Mouse (Mus musculus): Measurements from ENCODE around the gene Zfp618.

Gene Zfp618

GRCm38 (mm10) chr4:62999321-62999720 is 33.9 kb downstream of the Zfp618 start:
- no peak for DNase-seq

GRCm38 (mm10) chr4:62999916-63000315 is 34.5 kb downstream of the Zfp618 start:
- DNase-seq = no peak

- DNase-seq = no peak
Measured at GRCm38 (mm10) chr4:63000316-63001055, 35.1 kb downstream of the Zfp618 start.

- DNase-seq = no peak
Measured at GRCm38 (mm10) chr4:63002386-63002785, 37.0 kb downstream of the Zfp618 start.

- DNase-seq = no peak
Measured at GRCm38 (mm10) chr4:63004519-63004918, 39.1 kb downstream of the Zfp618 start.

GRCm38 (mm10) chr4:63005446-63006185 is 40.2 kb downstream of the Zfp618 start:
- no peak for DNase-seq

- peak; percentile 19 for DNase-seq
Measured at GRCm38 (mm10) chr4:63006198-63007155, 41.1 kb downstream of the Zfp618 start.

GRCm38 (mm10) chr4:63008206-63008605 is 42.8 kb downstream of the Zfp618 start:
- no peak for DNase-seq

GRCm38 (mm10) chr4:63008822-63009221 is 43.4 kb downstream of the Zfp618 start:
- no peak for DNase-seq

GRCm38 (mm10) chr4:63009821-63010220 is 44.4 kb downstream of the Zfp618 start:
- no peak for DNase-seq

GRCm38 (mm10) chr4:63010226-63010625 is 44.9 kb downstream of the Zfp618 start:
- DNase-seq = peak; percentile 27

- DNase-seq = no peak
Measured at GRCm38 (mm10) chr4:63018616-63019015, 53.2 kb downstream of the Zfp618 start.

GRCm38 (mm10) chr4:63019428-63019858 is 54.1 kb downstream of the Zfp618 start:
- no peak for DNase-seq

GRCm38 (mm10) chr4:63021034-63021700 is 55.8 kb downstream of the Zfp618 start:
- DNase-seq = no peak

- DNase-seq = no peak
Measured at GRCm38 (mm10) chr4:63023465-63023864, 58.1 kb downstream of the Zfp618 start.

- no peak for DNase-seq
Measured at GRCm38 (mm10) chr4:63024098-63024497, 58.7 kb downstream of the Zfp618 start.

- DNase-seq = no peak
Measured at GRCm38 (mm10) chr4:63024734-63025256, 59.4 kb downstream of the Zfp618 start.

GRCm38 (mm10) chr4:63025306-63025705 is 59.9 kb downstream of the Zfp618 start:
- no peak for DNase-seq

- DNase-seq = no peak
Measured at GRCm38 (mm10) chr4:63026286-63026685, 60.9 kb downstream of the Zfp618 start.

- DNase-seq = no peak
Measured at GRCm38 (mm10) chr4:63027451-63027850, 62.1 kb downstream of the Zfp618 start.

- DNase-seq = no peak
Measured at GRCm38 (mm10) chr4:63030157-63030556, 64.8 kb downstream of the Zfp618 start.

- DNase-seq = no peak
Measured at GRCm38 (mm10) chr4:63031240-63031639, 65.9 kb downstream of the Zfp618 start.
